Comparison of ENCODE assay signal across 23 mouse cellular contexts in the genomic region with DNA sequence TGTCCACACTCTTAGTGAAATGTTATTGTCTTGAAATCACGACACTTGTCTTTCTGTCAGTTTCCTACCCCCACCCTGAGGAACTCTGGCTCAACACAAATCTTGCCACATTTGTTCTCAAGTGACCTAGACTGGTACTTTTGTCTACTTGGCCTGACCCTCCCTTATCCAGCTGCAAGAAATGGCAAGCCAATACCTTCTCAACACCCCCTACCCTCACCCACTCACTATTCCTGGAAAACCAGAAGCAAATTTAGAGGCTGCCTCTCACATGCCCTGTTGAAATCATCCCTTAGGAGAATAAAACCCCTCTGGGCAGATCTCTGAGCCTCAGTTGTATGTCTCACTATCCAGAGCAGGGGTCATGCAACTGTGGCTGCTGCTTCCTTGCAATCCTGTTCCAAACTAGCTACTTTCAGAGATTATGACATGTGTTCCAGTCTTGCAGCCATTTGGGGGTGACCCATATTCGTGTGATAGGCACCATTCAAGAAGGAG. TPM values are rescaled to one million over a fixed set of nuclear protein-coding genes. Genes with fewer than 3 reads are reported as not detected.
DNase-seq lines count a peak whose midpoint lies in the region; ATAC-seq and TF ChIP-seq lines count a peak whose summit lies in the region.
"Had no signal": no experiment of that assay in that cellular context is flagged by ENCODE, and none has a peak within 500 bp of the region (broad histone marks: within the 10 kb centered on the region; RNA-seq: fewer than 3 reads in every experiment).

No protein-coding gene starts in this region.

- no peak for TF ChIP-seq POLR2A in lung, adult 2 months (IDR thresholded peaks at IDR 0.05; ENCODE audit: borderline replicate concordance, extremely low read depth, low read depth, low read length)

- no peaks in the 10 kb centered on the region for H3K36me3 ChIP-seq in heart, embryonic 10.5 days
- no peaks in the 10 kb centered on the region for H3K36me3 ChIP-seq in hindbrain, embryonic 16.5 days (ENCODE audit: control insufficient read depth, insufficient read depth, low read length)
- H3K36me3 ChIP-seq: forebrain, embryonic 10.5 days; heart, embryonic 13.5 days; hindbrain, embryonic 12.5 days; hindbrain, embryonic 15.5 days had no signal

- TF ChIP-seq CTCF in lung, adult 2 months (IDR thresholded peaks at IDR 0.05; ENCODE audit: insufficient read depth, low read length): no peak

- no peak overlapping the region for H3K27ac ChIP-seq in heart, embryonic 10.5 days
- peak overlapping the region; percentile 49 for H3K27ac ChIP-seq in brown adipose tissue, adult 24 weeks (replicated peaks; ENCODE audit: low read depth, low read length)
- H3K27ac ChIP-seq in hindbrain, embryonic 16.5 days (ENCODE audit: low read depth, low read length): no peak overlapping the region
- H3K27ac ChIP-seq: forebrain, embryonic 10.5 days; forebrain, embryonic 13.5 days; heart, embryonic 13.5 days; hindbrain, embryonic 12.5 days; hindbrain, embryonic 15.5 days had no signal

- ATAC-seq in hindbrain, embryonic 16.5 days: no peak
- ATAC-seq: activated CD4-positive, CD25-positive, alpha-beta regulatory T cell, adult 4 months; forebrain, embryonic 13.5 days; forebrain, embryonic 16.5 days; intestine, postnatal 0 days had no signal

- H3K27me3 ChIP-seq in heart, embryonic 10.5 days (ENCODE audit: insufficient read depth, poor library complexity, severe bottlenecking): no peaks in the 10 kb centered on the region
- H3K27me3 ChIP-seq in hindbrain, embryonic 16.5 days (replicated peaks; ENCODE audit: control insufficient read depth, insufficient read depth, low read length): no peaks in the 10 kb centered on the region
- H3K27me3 ChIP-seq: forebrain, embryonic 13.5 days; heart, embryonic 13.5 days; hindbrain, embryonic 12.5 days; hindbrain, embryonic 15.5 days had no signal

- H3K4me1 ChIP-seq in heart, embryonic 10.5 days: peaks cover 3% of the 10 kb centered on the region; the same call in 1 of the 2 replicates
- H3K4me1 ChIP-seq in lung, adult 2 months (ENCODE audit: control insufficient read depth, insufficient read depth, low read length): no peaks in the 10 kb centered on the region
- 0 out of 2 replicates have a peak, but pooled peaks cover 2% of the 10 kb centered on the region for H3K4me1 ChIP-seq in brown adipose tissue, adult 24 weeks (ENCODE audit: control insufficient read depth, insufficient read depth, insufficient read length, low read length)
- H3K4me1 ChIP-seq in hindbrain, embryonic 16.5 days (ENCODE audit: control insufficient read depth, insufficient read depth, low read depth, low read length): no peaks in the 10 kb centered on the region
- H3K4me1 ChIP-seq: forebrain, embryonic 10.5 days; forebrain, embryonic 13.5 days; hindbrain, embryonic 12.5 days; hindbrain, embryonic 15.5 days had no signal

- H3K9ac ChIP-seq in hindbrain, embryonic 16.5 days (ENCODE audit: low read depth, low read length): no peak overlapping the region
- H3K9ac ChIP-seq: forebrain, embryonic 13.5 days; heart, embryonic 13.5 days; hindbrain, embryonic 12.5 days; hindbrain, embryonic 15.5 days had no signal

- no peak overlapping the region for H3K4me2 ChIP-seq in hindbrain, embryonic 16.5 days (ENCODE audit: low read length)
- H3K4me2 ChIP-seq: forebrain, embryonic 13.5 days; heart, embryonic 13.5 days; hindbrain, embryonic 12.5 days; hindbrain, embryonic 15.5 days had no signal

- no peaks in the 10 kb centered on the region for H3K9me3 ChIP-seq in heart, embryonic 10.5 days
- H3K9me3 ChIP-seq in hindbrain, embryonic 16.5 days (ENCODE audit: control insufficient read depth, low read length): no peaks in the 10 kb centered on the region
- H3K9me3 ChIP-seq: forebrain, embryonic 10.5 days; forebrain, embryonic 13.5 days; heart, embryonic 13.5 days; hindbrain, embryonic 12.5 days; hindbrain, embryonic 15.5 days had no signal

- no peak overlapping the region for H3K4me3 ChIP-seq in heart, embryonic 10.5 days
- H3K4me3 ChIP-seq in lung, adult 2 months (replicated peaks; ENCODE audit: extremely low read depth, low read depth, low read length): no peak overlapping the region
- no peak overlapping the region for H3K4me3 ChIP-seq in brown adipose tissue, adult 24 weeks (ENCODE audit: insufficient read depth, low read depth, low read length)
- H3K4me3 ChIP-seq in hindbrain, embryonic 16.5 days (ENCODE audit: low read length): no peak overlapping the region
- H3K4me3 ChIP-seq: forebrain, embryonic 10.5 days; forebrain, embryonic 13.5 days; heart, embryonic 13.5 days; hindbrain, embryonic 12.5 days; hindbrain, embryonic 15.5 days had no signal

- DNase-seq in adrenal gland, postnatal 10 days: peak; percentile 56
- DNase-seq in adrenal gland, postnatal 36 days: no peak
- peak; percentile 9 for DNase-seq in heart, embryonic 10.5 days (ENCODE audit: low spot score)
- DNase-seq in heart, postnatal 4 days: no peak
- DNase-seq in lung, postnatal 25 days (ENCODE audit: low spot score): peak; percentile 38
- no peak for DNase-seq in lung, adult 2 months
- DNase-seq: cerebellum, adult 18-20 months; cerebellum, adult 9-10 months; cerebellum, postnatal 14 days; gastrocnemius, postnatal 10 days; gastrocnemius, postnatal 36 days; heart, postnatal 14 days; kidney, adult 2 months had no signal

- WGBS in heart, embryonic 10.5 days: 71% methylated on average over 2 of the region's 2 CpGs
- 66% methylated on average over 2 of the region's 2 CpGs for WGBS in lung, adult 2 months
- 75% methylated on average over 2 of the region's 2 CpGs for WGBS in hindbrain, embryonic 16.5 days

RNA-seq across cellular contexts. Expression of gene Nabp1, which starts 20.4 kb away (rescaled TPM):
- 10 to 100 TPM; 27.4 to 27.9 TPM for total RNA-seq in adrenal gland, postnatal 10 days (2021)
- 10 to 100 TPM; 32.4 to 33.9 TPM for total RNA-seq in adrenal gland, postnatal 36 days (2021)
- 18.8 and 21.5 TPM in 2 replicates for polyA plus RNA-seq in heart, embryonic 10.5 days (2016; fragmentation: Nextera tagmentation; extraction: Ambion mirVana)
- total RNA-seq in heart, postnatal 4 days (2021): 10 to 100 TPM; 23.0 to 26.1 TPM
- 12.5 and 15.9 TPM in 2 replicates for polyA plus RNA-seq in lung, adult 2 months (2012; rRNA removed)
- 127 and 132 TPM in 2 replicates for polyA plus RNA-seq in brown adipose tissue, adult 24 weeks (2012; ENCODE audit: insufficient read depth, insufficient read length, missing spikeins)
- 8.1 and 9.0 TPM in 2 replicates for polyA plus RNA-seq in hindbrain, embryonic 16.5 days (2015; fragmentation: Nextera tagmentation; extraction: Ambion mirVana)

Comparison
In these comparisons a context has a peak if more than half of its experiments do, and no peak if none do; other contexts are left out.
1. DNase-seq: peak in adrenal gland, postnatal 10 days (single experiment), heart, embryonic 10.5 days (single experiment) and lung, postnatal 25 days (single experiment); none in adrenal gland, postnatal 36 days (0 of 2), heart, postnatal 4 days (single experiment) and lung, adult 2 months (single experiment).